Mouse (Mus musculus) right cerebral cortex, postnatal 36 days (tissue): ENCODE results near the gene Lrrfip1.

Experiments
- DNase-seq, 2 experiments: peaks; one replicate each; pipeline ENCODE4 v3.0.0; 2022; ENCODE audit warnings: low spot score in 2 of 2, mixed read lengths in 1 of 2

Lrrfip1 gene

GRCm38 (mm10) chr1:91023960-91024359 is 25.4 kb downstream of the Lrrfip1 start:
- no peak for DNase-seq

- DNase-seq: no peak
Observed at GRCm38 (mm10) chr1:91024464-91024863, 25.9 kb downstream of the Lrrfip1 start.

GRCm38 (mm10) chr1:91026945-91027344 is 28.4 kb downstream of the Lrrfip1 start:
- no peak for DNase-seq

- no peak for DNase-seq
Observed at GRCm38 (mm10) chr1:91030383-91030782, 31.8 kb downstream of the Lrrfip1 start.

- DNase-seq: no peak
Observed at GRCm38 (mm10) chr1:91031547-91031946, 33.0 kb downstream of the Lrrfip1 start.

GRCm38 (mm10) chr1:91032393-91032971 is 33.9 kb downstream of the Lrrfip1 start:
- no peak for DNase-seq

GRCm38 (mm10) chr1:91034547-91034946 is 36.0 kb downstream of the Lrrfip1 start:
- DNase-seq: no peak

- no peak for DNase-seq
Observed at GRCm38 (mm10) chr1:91035266-91035665, 36.7 kb downstream of the Lrrfip1 start.

- no peak for DNase-seq
Observed at GRCm38 (mm10) chr1:91037213-91037612, 38.7 kb downstream of the Lrrfip1 start.

- DNase-seq: no peak
Observed at GRCm38 (mm10) chr1:91038010-91038409, 39.5 kb downstream of the Lrrfip1 start.

GRCm38 (mm10) chr1:91038531-91038930 is 40.0 kb downstream of the Lrrfip1 start:
- no peak for DNase-seq

GRCm38 (mm10) chr1:91041605-91042004 is 43.1 kb downstream of the Lrrfip1 start:
- DNase-seq: no peak

- DNase-seq: no peak
Observed at GRCm38 (mm10) chr1:91043191-91043590, 44.7 kb downstream of the Lrrfip1 start.

GRCm38 (mm10) chr1:91044176-91044575 is 45.6 kb downstream of the Lrrfip1 start:
- no peak for DNase-seq

- no peak for DNase-seq
Observed at GRCm38 (mm10) chr1:91044648-91045047, 46.1 kb downstream of the Lrrfip1 start.

- DNase-seq: no peak
Observed at GRCm38 (mm10) chr1:91046237-91046636, 47.7 kb downstream of the Lrrfip1 start.

GRCm38 (mm10) chr1:91049296-91049695 is 50.8 kb downstream of the Lrrfip1 start:
- no peak for DNase-seq

GRCm38 (mm10) chr1:91051461-91052094 is 53.0 kb downstream of the Lrrfip1 start:
- no peak for DNase-seq

- peak; percentile 70 for DNase-seq
Observed at GRCm38 (mm10) chr1:91052747-91053181, 54.2 kb downstream of the Lrrfip1 start.

GRCm38 (mm10) chr1:91053218-91054073 is 54.9 kb downstream of the Lrrfip1 start:
- no peak for DNase-seq

- no peak for DNase-seq
Observed at GRCm38 (mm10) chr1:91054074-91054471, 55.5 kb downstream of the Lrrfip1 start.

- DNase-seq: no peak
Observed at GRCm38 (mm10) chr1:91054815-91055214, 56.3 kb downstream of the Lrrfip1 start.

- no peak for DNase-seq
Observed at GRCm38 (mm10) chr1:91055744-91056143, 57.2 kb downstream of the Lrrfip1 start.
